Mouse (Mus musculus): ENCODE data around the gene Bcar1.

The Bcar1 gene

GRCm38 (mm10) chr8:111769296-111769695 lies 25.7 kb upstream of the Bcar1 start:
- DNase-seq = no peak

GRCm38 (mm10) chr8:111768651-111769050 lies 25.0 kb upstream of the Bcar1 start:
- no peak for DNase-seq

DNA sequence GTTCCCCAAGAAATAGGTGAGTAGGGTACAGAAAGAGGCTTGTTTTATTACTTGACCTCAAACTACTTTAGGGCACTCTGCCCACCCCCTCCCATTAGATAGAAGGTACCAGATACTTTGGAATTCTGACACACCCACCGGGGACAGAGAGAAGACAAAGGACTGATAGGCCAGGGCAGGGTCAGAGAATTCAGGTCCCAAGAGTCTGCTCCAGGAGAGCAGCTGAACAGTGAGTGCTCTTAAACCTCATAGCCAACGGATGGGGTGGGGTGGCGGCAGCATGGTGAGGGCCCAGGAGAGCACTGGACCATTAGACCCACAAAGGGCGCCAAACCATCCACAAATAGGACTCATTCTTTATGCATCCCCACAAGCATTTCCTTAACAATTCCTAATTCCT lies 22.0 kb upstream of the Bcar1 start:
- DNase-seq = no peak

DNA sequence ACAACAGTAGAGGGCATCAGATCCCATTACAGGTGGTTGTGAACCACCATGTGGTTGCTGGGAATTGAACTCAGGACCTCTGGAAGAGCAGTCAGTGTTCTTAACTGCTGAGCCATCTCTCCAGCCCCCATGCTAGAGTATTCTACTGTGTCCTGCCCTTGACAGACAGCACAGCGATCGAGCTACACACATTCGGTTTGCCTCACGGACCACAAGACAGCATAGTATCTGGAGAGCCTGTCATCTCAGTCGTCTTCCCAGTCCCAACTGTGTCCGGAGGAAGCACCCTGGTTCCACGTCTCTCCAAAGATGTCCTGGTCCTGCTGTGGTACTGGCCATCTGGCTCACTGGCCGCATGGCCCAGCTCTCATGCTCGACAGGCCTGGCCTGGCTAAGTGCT lies 21.5 kb upstream of the Bcar1 start:
- DNase-seq = no peak

- no peak for DNase-seq
Observed at GRCm38 (mm10) chr8:111760708-111761107, 17.1 kb upstream of the Bcar1 start.

GRCm38 (mm10) chr8:111758817-111759216 lies 15.2 kb upstream of the Bcar1 start:
- no peak for DNase-seq

DNA sequence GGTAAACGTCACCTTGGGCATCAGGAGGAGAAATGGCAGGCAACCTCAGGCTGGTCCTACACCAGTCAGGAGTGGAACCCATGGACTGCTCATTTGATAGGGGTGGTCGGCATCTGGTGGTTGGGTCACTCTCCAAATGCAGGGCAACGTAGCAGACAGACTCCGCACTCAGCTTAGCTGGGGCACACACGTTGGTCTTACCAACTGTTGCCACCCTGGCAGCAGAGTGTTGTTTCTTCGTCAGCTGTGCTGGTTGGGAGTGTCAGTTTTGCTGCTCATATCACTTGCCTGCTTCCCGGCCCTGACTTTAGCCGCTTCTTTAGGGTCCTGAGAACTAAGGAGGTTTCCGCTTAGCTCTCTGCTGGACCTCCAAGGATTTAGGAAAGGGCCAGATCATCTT lies 14.0 kb upstream of the Bcar1 start:
- no peak for DNase-seq

GRCm38 (mm10) chr8:111754736-111755135 lies 11.1 kb upstream of the Bcar1 start:
- no peak for DNase-seq

- DNase-seq = peak in 1 of 2 experiments; percentile 59
Observed at GRCm38 (mm10) chr8:111754088-111754487, 10.5 kb upstream of the Bcar1 start.

- no peak for DNase-seq
Observed at GRCm38 (mm10) chr8:111748766-111749165, 5.2 kb upstream of the Bcar1 start.

DNA sequence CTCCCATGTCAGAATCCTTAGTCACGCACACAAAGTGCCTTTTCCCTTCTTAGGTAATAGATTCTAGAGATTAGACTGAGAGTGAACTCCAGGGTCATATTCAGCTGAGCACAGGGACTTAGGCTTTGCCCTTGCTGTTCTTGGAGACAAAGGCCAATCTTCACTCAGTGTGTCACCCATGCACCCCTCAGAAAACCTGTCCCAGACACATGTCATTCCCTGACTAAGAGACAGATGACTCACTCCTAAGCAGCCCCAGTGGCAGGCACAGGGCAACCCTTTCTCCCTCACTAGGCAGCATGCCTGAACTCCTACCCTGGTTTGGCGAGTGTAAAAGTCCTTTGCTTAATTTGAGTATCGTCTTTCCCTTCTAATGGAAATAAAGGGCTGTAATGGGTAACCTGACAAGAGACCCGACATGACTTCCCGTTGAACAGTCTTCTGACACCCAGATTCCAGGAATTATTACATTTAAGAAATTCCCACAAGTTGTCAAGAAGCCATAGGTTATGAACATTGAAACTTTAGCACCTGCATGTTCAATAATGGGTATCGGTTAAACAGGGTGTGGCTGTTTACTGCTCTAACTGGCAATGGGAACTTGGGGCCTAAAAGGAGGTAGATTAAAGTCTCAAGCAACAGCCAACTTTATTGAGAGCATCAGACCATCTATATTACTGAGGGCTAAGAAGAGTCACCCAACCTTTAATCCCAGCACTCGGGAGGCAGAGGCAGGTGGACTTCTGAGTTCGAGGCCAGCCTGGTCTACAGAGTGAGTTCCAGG lies 4.4 kb upstream of the Bcar1 start:
- no peak for DNase-seq

- peak in 1 of 2 experiments; percentile 62 for DNase-seq
Observed at GRCm38 (mm10) chr8:111746582-111747465, 3.2 kb upstream of the Bcar1 start.

DNA sequence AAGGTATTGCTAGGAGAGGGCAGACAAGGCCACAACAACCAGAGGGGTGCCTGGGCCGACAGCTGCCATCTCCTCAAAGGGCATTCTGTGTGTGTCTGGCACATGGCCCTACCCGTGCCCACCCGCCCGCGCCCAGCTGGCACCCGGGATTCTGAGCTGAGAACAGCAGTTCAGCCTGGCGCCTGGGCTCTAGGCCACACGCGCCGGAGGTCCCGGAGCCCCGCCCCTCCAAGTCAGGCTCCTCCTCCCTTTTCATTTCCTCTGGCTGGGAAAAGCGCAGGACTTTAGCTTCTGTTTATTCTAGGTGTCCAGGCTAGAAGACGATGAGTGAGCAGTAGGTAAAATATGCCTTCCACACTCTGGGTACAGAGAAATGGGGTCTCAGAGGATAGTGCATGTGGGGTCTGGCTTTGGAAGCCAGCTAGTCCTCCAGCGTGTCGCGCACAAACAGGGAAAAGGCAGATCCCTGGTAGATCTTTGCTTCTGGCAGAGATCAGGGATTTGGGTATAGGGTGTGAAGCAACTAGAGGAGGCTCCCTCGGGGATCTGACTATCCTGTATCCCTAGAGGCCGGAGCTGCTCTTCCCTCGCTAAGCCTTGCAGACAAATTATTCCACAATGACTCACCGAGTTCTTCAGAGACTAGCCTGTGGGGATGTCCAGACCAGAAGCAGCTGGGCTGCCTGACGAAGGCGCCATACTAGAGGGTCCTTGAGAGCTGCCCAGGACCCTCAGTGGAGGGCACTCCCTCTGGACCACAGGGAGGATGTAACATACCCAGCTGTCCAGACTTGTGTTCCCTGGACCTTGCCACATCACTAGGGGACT lies 2.2 kb upstream of the Bcar1 start:
- DNase-seq = peak; percentile 85 to 86

- DNase-seq = no peak
Observed at GRCm38 (mm10) chr8:111745086-111745485, 1.5 kb upstream of the Bcar1 start.

- peak in 1 of 2 experiments; percentile 42 for DNase-seq
Observed at GRCm38 (mm10) chr8:111743101-111743791, 363 bp downstream of the Bcar1 start.

GRCm38 (mm10) chr8:111742261-111743037 lies 1.2 kb downstream of the Bcar1 start:
- peak in 1 of 2 experiments; percentile 51 for DNase-seq

- peak in 1 of 2 experiments; percentile 50 for DNase-seq
Observed at GRCm38 (mm10) chr8:111741556-111741955, 2.1 kb downstream of the Bcar1 start.

GRCm38 (mm10) chr8:111740994-111741393 lies 2.6 kb downstream of the Bcar1 start:
- DNase-seq = peak in 1 of 2 experiments; percentile 53

DNA sequence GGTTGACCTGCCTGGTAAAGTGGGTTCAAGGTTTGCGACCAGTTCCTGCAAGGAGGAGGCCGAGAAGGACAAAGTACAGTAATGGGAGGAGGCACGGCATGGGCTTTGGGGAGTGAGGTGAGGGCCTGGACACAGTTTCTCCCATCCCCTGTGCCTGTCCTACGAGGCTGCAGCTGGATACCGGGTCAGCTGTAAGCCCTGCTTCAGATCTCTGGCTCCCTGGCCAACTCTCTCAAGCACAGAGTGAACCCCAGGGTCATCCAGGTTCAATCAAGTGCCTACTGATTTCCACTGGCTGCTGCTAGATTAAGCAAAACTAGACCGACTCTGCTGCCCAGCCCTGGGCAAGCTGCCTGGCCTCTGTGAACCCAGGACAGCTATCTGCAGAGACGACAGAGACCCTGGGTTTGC lies 3.3 kb downstream of the Bcar1 start:
- peak in 1 of 2 experiments; percentile 22 for DNase-seq

GRCm38 (mm10) chr8:111739604-111740003 lies 4.0 kb downstream of the Bcar1 start:
- peak in 1 of 2 experiments; percentile 40 for DNase-seq

- DNase-seq = peak in 1 of 2 experiments; percentile 20
Observed at GRCm38 (mm10) chr8:111738867-111739266, 4.7 kb downstream of the Bcar1 start.

Measured in lung, postnatal 4 days (tissue).